Mouse (Mus musculus) spleen, embryonic (tissue): ENCODE data around the gene Tmem239.

ENCODE experiments used
- CTCF ChIA-PET: fragments of 350-600 bp; sonication (Branson Sonifier 250); formaldehyde crosslinking; loops from one replicate; lab custom pipeline; 2022; lab: Charles Lee

Tmem239 gene

GRCm38 (mm10) chr2:130406178-130406577, at the start of gene Tmem239:
Gene Tmem239, plus strand, starts transcription at chr2:130406478.
- CTCF ChIA-PET = no interaction called here

- CTCF ChIA-PET = interaction anchor here (0.6 kb wide), 1 partner anchor 15 kb away, joined by 6 read pairs; no protein-coding TSS in a partner anchor
Observed at GRCm38 (mm10) chr2:130357551-130357950, 48.7 kb upstream of the Tmem239 start.

- CTCF ChIA-PET = interaction anchor here (0.5 to 0.6 kb wide), 2 partner anchors 8 to 472 kb away, joined by 3 read pairs; no protein-coding TSS in a partner anchor
Observed at GRCm38 (mm10) chr2:130358852-130359251, 47.4 kb upstream of the Tmem239 start.

GRCm38 (mm10) chr2:130362511-130363026, 43.7 kb upstream of the Tmem239 start:
- CTCF ChIA-PET = no interaction called here

GRCm38 (mm10) chr2:130365211-130366094, 40.8 kb upstream of the Tmem239 start:
- CTCF ChIA-PET = no interaction called here

- CTCF ChIA-PET = interaction anchor here (0.6 kb wide), 1 partner anchor 8 kb away, joined by 3 read pairs; no protein-coding TSS in a partner anchor
Observed at GRCm38 (mm10) chr2:130367386-130367785, 38.9 kb upstream of the Tmem239 start.

GRCm38 (mm10) chr2:130373026-130373425, 33.3 kb upstream of the Tmem239 start:
- CTCF ChIA-PET = interaction anchor here (0.7 kb wide), 1 partner anchor 15 kb away, joined by 6 read pairs; no protein-coding TSS in a partner anchor

- CTCF ChIA-PET = no interaction called here
Observed at GRCm38 (mm10) chr2:130374951-130375350, 31.3 kb upstream of the Tmem239 start.

- CTCF ChIA-PET = no interaction called here
Observed at GRCm38 (mm10) chr2:130383205-130383604, 23.1 kb upstream of the Tmem239 start.

GRCm38 (mm10) chr2:130383895-130384294, 22.4 kb upstream of the Tmem239 start:
- CTCF ChIA-PET = no interaction called here

GRCm38 (mm10) chr2:130386212-130386611, 20.1 kb upstream of the Tmem239 start:
- CTCF ChIA-PET = no interaction called here

GRCm38 (mm10) chr2:130388796-130389195, 17.5 kb upstream of the Tmem239 start:
- CTCF ChIA-PET = interaction anchor here (1.2 kb wide), 1 partner anchor 209 kb away, joined by 3 read pairs; no protein-coding TSS in a partner anchor

- CTCF ChIA-PET = interaction anchor here (0.6 kb wide), 1 partner anchor 176 kb away, joined by 5 read pairs; no protein-coding TSS in a partner anchor
Observed at GRCm38 (mm10) chr2:130390993-130391625, 15.2 kb upstream of the Tmem239 start.

GRCm38 (mm10) chr2:130392836-130393235, 13.4 kb upstream of the Tmem239 start:
- CTCF ChIA-PET = no interaction called here

- CTCF ChIA-PET = no interaction called here
Observed at GRCm38 (mm10) chr2:130395696-130396095, 10.6 kb upstream of the Tmem239 start.

GRCm38 (mm10) chr2:130397186-130397985, 8.9 kb upstream of the Tmem239 start, which contains the start of gene Cpxm1:
Gene Cpxm1, minus strand, starts transcription at chr2:130397574.
- CTCF ChIA-PET = no interaction called here

- CTCF ChIA-PET = no interaction called here
Observed at GRCm38 (mm10) chr2:130398091-130398490, 8.2 kb upstream of the Tmem239 start.

GRCm38 (mm10) chr2:130400046-130400445, 6.2 kb upstream of the Tmem239 start:
- CTCF ChIA-PET = no interaction called here

GRCm38 (mm10) chr2:130401891-130402290, 4.4 kb upstream of the Tmem239 start:
- CTCF ChIA-PET = no interaction called here

GRCm38 (mm10) chr2:130404939-130405338, 1.3 kb upstream of the Tmem239 start, which contains the start of the genes Gm28372 and 1700020A23Rik:
Gene Gm28372, plus strand, starts transcription at chr2:130405239.
Gene 1700020A23Rik, plus strand, starts transcription at chr2:130405259.
- CTCF ChIA-PET = interaction anchor here (0.6 kb wide), 2 partner anchors 602 to 998 kb away, joined by 3 to 4 read pairs; no protein-coding TSS in a partner anchor

GRCm38 (mm10) chr2:130408194-130408593, 1.9 kb downstream of the Tmem239 start:
- CTCF ChIA-PET = no interaction called here
